Mouse (Mus musculus): Measurements from ENCODE around the gene Gnptab. TPM values are rescaled to one million over a fixed set of nuclear protein-coding genes. Genes with fewer than 3 reads are reported as not detected.
A peak's percentile ranks its signal among the peaks of the same experiment; 100 is the strongest.
"Not testable (repeated sequence)": the region's sequence is repeated elsewhere in the genome, so short reads cannot be mapped to it uniquely, and the experiment has no call there.

Gnptab gene
- polyA plus RNA-seq, 1 experiment from 2014 or later = 20.0 TPM

- Histone ChIP-seq H3K9ac (replicated peaks; ENCODE audit: low read length) (no peak overlapping the region), H3K4me3 (replicated peaks; ENCODE audit: low read depth, low read length) (no peak overlapping the region), H3K4me1 (ENCODE audit: control insufficient read depth, insufficient read depth, low read length) (no peaks in the 10 kb centered on the region), H3K9me3 (ENCODE audit: control insufficient read depth, low read length) (no peaks in the 10 kb centered on the region), H3K4me2 (ENCODE audit: low read length) (no peak overlapping the region), H3K36me3 (ENCODE audit: control insufficient read depth, insufficient read depth, low read length) (peaks cover 4% of the 10 kb centered on the region), H3K27me3 (ENCODE audit: control insufficient read depth, insufficient read depth, low read length) (no peaks in the 10 kb centered on the region), H3K27ac (replicated peaks; ENCODE audit: low read depth, low read length) (no peak overlapping the region)
- DNase-seq (peak; percentile 68), ATAC-seq (ENCODE audit: low FRiP score, low TSS enrichment) (no peak)
- 82% methylated on average over 2 of the region's 2 CpGs for WGBS
Measured at GRCm38 (mm10) chr10:88451221-88451620, 72.3 kb downstream of the Gnptab start.

GRCm38 (mm10) chr10:88451990-88452389, 73.1 kb downstream of the Gnptab start:
- Histone ChIP-seq H3K27me3 (ENCODE audit: control insufficient read depth, insufficient read depth, low read length) (no peaks in the 10 kb centered on the region), H3K9ac (replicated peaks; ENCODE audit: low read length) (no peak overlapping the region), H3K27ac (replicated peaks; ENCODE audit: low read depth, low read length) (no peak overlapping the region), H3K4me1 (ENCODE audit: control insufficient read depth, insufficient read depth, low read length) (no peaks in the 10 kb centered on the region), H3K4me2 (ENCODE audit: low read length) (no peak overlapping the region), H3K4me3 (replicated peaks; ENCODE audit: low read depth, low read length) (no peak overlapping the region), H3K9me3 (ENCODE audit: control insufficient read depth, low read length) (no peaks in the 10 kb centered on the region), H3K36me3 (ENCODE audit: control insufficient read depth, insufficient read depth, low read length) (peaks cover under 1% of the 10 kb centered on the region; the same call in 1 of the 2 replicates)
- DNase-seq = no peak
- no peak for ATAC-seq (ENCODE audit: low FRiP score, low TSS enrichment)
- 79% methylated on average over 6 of the region's 6 CpGs for WGBS

GRCm38 (mm10) chr10:88457816-88458215, 78.9 kb downstream of the Gnptab start:
- 51% methylated on average over 6 of the region's 6 CpGs for WGBS
- no peak for DNase-seq
- Histone ChIP-seq H3K9me3 (ENCODE audit: control insufficient read depth, low read length) (no peaks in the 10 kb centered on the region), H3K4me1 (ENCODE audit: control insufficient read depth, insufficient read depth, low read length) (no peaks in the 10 kb centered on the region), H3K36me3 (ENCODE audit: control insufficient read depth, insufficient read depth, low read length) (no peaks in the 10 kb centered on the region), H3K27ac (replicated peaks; ENCODE audit: low read depth, low read length) (no peak overlapping the region), H3K4me3 (replicated peaks; ENCODE audit: low read depth, low read length) (no peak overlapping the region), H3K9ac (replicated peaks; ENCODE audit: low read length) (no peak overlapping the region), H3K27me3 (ENCODE audit: control insufficient read depth, insufficient read depth, low read length) (no peaks in the 10 kb centered on the region), H3K4me2 (ENCODE audit: low read length) (no peak overlapping the region)
- ATAC-seq (ENCODE audit: low FRiP score, low TSS enrichment) = no peak

GRCm38 (mm10) chr10:88459502-88459992, 80.6 kb downstream of the Gnptab start, which contains the start of gene Sycp3:
Gene Sycp3, plus strand, starts transcription at chr10:88459569.
- H3K27ac ChIP-seq (replicated peaks; ENCODE audit: low read depth, low read length) = no peak within 1 kb of the TSS
- no peaks in the 10 kb centered on the region for H3K4me1 ChIP-seq (ENCODE audit: control insufficient read depth, insufficient read depth, low read length)
- H3K4me3 ChIP-seq (replicated peaks; ENCODE audit: low read depth, low read length) = no peak within 1 kb of the TSS
- H3K36me3 ChIP-seq (ENCODE audit: control insufficient read depth, insufficient read depth, low read length) = no peaks in the 10 kb centered on the region
- H3K9ac ChIP-seq (replicated peaks; ENCODE audit: low read length) = no peak within 1 kb of the TSS
- H3K9me3 ChIP-seq (ENCODE audit: control insufficient read depth, low read length) = no peaks in the 10 kb centered on the region
- ATAC-seq (ENCODE audit: low FRiP score, low TSS enrichment) (0 out of 2 replicates have a peak, but pooled peaks have one; percentile 34), DNase-seq (no peak)
- WGBS = 83% methylated on average over 33 of the region's 33 CpGs
- H3K27me3 ChIP-seq (ENCODE audit: control insufficient read depth, insufficient read depth, low read length) = no peaks in the 10 kb centered on the region
- H3K4me2 ChIP-seq (ENCODE audit: low read length) = no peak within 1 kb of the TSS

GRCm38 (mm10) chr10:88460122-88460820, 81.3 kb downstream of the Gnptab start:
- ATAC-seq (ENCODE audit: low FRiP score, low TSS enrichment) (no peak; the same call in 1 of the 2 replicates), DNase-seq (no peak)
- no peak overlapping the region for H3K4me3 ChIP-seq (replicated peaks; ENCODE audit: low read depth, low read length)
- H3K9me3 ChIP-seq (ENCODE audit: control insufficient read depth, low read length) = no peaks in the 10 kb centered on the region
- H3K9ac ChIP-seq (replicated peaks; ENCODE audit: low read length) = no peak overlapping the region
- H3K27ac ChIP-seq (replicated peaks; ENCODE audit: low read depth, low read length) = no peak overlapping the region
- no peaks in the 10 kb centered on the region for H3K27me3 ChIP-seq (ENCODE audit: control insufficient read depth, insufficient read depth, low read length)
- no peaks in the 10 kb centered on the region for H3K4me1 ChIP-seq (ENCODE audit: control insufficient read depth, insufficient read depth, low read length)
- H3K36me3 ChIP-seq (ENCODE audit: control insufficient read depth, insufficient read depth, low read length) = no peaks in the 10 kb centered on the region
- H3K4me2 ChIP-seq (ENCODE audit: low read length) = no peak overlapping the region
- 65% methylated on average over 18 of the region's 18 CpGs for WGBS

- H3K4me3 ChIP-seq (replicated peaks; ENCODE audit: low read depth, low read length); H3K36me3 ChIP-seq (ENCODE audit: control insufficient read depth, insufficient read depth, low read length); H3K27me3 ChIP-seq (ENCODE audit: control insufficient read depth, insufficient read depth, low read length); H3K9ac ChIP-seq (replicated peaks; ENCODE audit: low read length); H3K27ac ChIP-seq (replicated peaks; ENCODE audit: low read depth, low read length); H3K4me1 ChIP-seq (ENCODE audit: control insufficient read depth, insufficient read depth, low read length); DNase-seq; ATAC-seq (ENCODE audit: low FRiP score, low TSS enrichment); H3K9me3 ChIP-seq (ENCODE audit: control insufficient read depth, low read length); H3K4me2 ChIP-seq (ENCODE audit: low read length): not testable (repeated sequence)
- 94% methylated on average over 10 of the region's 10 CpGs for WGBS
Measured at GRCm38 (mm10) chr10:88482866-88483265, 103.9 kb downstream of the Gnptab start.

GRCm38 (mm10) chr10:88488629-88489028, 109.7 kb downstream of the Gnptab start:
- Histone ChIP-seq H3K27me3 (ENCODE audit: control insufficient read depth, insufficient read depth, low read length) (no peaks in the 10 kb centered on the region), H3K27ac (replicated peaks; ENCODE audit: low read depth, low read length) (no peak overlapping the region), H3K36me3 (ENCODE audit: control insufficient read depth, insufficient read depth, low read length) (no peaks in the 10 kb centered on the region; the same call in 1 of the 2 replicates), H3K9ac (replicated peaks; ENCODE audit: low read length) (no peak overlapping the region), H3K4me2 (ENCODE audit: low read length) (no peak overlapping the region), H3K4me1 (ENCODE audit: control insufficient read depth, insufficient read depth, low read length) (no peaks in the 10 kb centered on the region; the same call in 1 of the 2 replicates), H3K9me3 (ENCODE audit: control insufficient read depth, low read length) (no peaks in the 10 kb centered on the region), H3K4me3 (replicated peaks; ENCODE audit: low read depth, low read length) (no peak overlapping the region)
- 94% methylated on average over 5 of the region's 5 CpGs for WGBS
- ATAC-seq (ENCODE audit: low FRiP score, low TSS enrichment) (no peak), DNase-seq (no peak)

- ATAC-seq (ENCODE audit: low FRiP score, low TSS enrichment) (no peak), DNase-seq (no peak)
- Histone ChIP-seq H3K36me3 (ENCODE audit: control insufficient read depth, insufficient read depth, low read length) (no peaks in the 10 kb centered on the region), H3K4me1 (ENCODE audit: control insufficient read depth, insufficient read depth, low read length) (no peaks in the 10 kb centered on the region; the same call in 1 of the 2 replicates), H3K9me3 (ENCODE audit: control insufficient read depth, low read length) (no peaks in the 10 kb centered on the region), H3K27me3 (ENCODE audit: control insufficient read depth, insufficient read depth, low read length) (no peaks in the 10 kb centered on the region), H3K9ac (replicated peaks; ENCODE audit: low read length) (no peak overlapping the region), H3K27ac (replicated peaks; ENCODE audit: low read depth, low read length) (no peak overlapping the region), H3K4me3 (replicated peaks; ENCODE audit: low read depth, low read length) (no peak overlapping the region), H3K4me2 (ENCODE audit: low read length) (no peak overlapping the region)
- 60% methylated on average over 7 of the region's 7 CpGs for WGBS
Measured at GRCm38 (mm10) chr10:88491632-88492031, 112.7 kb downstream of the Gnptab start.

- no peak overlapping the region for H3K4me3 ChIP-seq (replicated peaks; ENCODE audit: low read depth, low read length)
- no peaks in the 10 kb centered on the region for H3K27me3 ChIP-seq (ENCODE audit: control insufficient read depth, insufficient read depth, low read length)
- no peak for DNase-seq
- no peaks in the 10 kb centered on the region; the same call in 1 of the 2 replicates for H3K4me1 ChIP-seq (ENCODE audit: control insufficient read depth, insufficient read depth, low read length)
- H3K36me3 ChIP-seq (ENCODE audit: control insufficient read depth, insufficient read depth, low read length) = no peaks in the 10 kb centered on the region
- no peaks in the 10 kb centered on the region for H3K9me3 ChIP-seq (ENCODE audit: control insufficient read depth, low read length)
- WGBS = 59% methylated on average over 8 of the region's 8 CpGs
- no peak overlapping the region for H3K27ac ChIP-seq (replicated peaks; ENCODE audit: low read depth, low read length)
- H3K4me2 ChIP-seq (ENCODE audit: low read length) = no peak overlapping the region
- no peak overlapping the region for H3K9ac ChIP-seq (replicated peaks; ENCODE audit: low read length)
- no peak for ATAC-seq (ENCODE audit: low FRiP score, low TSS enrichment)
Measured at GRCm38 (mm10) chr10:88492658-88493057, 113.7 kb downstream of the Gnptab start.

All from midbrain, embryonic 14.5 days (tissue).